Mouse (Mus musculus) liver, adult 2 months (tissue): ENCODE data around the gene Col5a2.

Source experiments
- CTCF ChIP-seq: fragments of 200-500 bp; IDR thresholded peaks from 2 replicates; pipeline ENCODE4 v1.5.1; 2011; ENCODE audit warnings: low read depth, low read length, control low read depth
- POLR2A ChIP-seq: fragments of 200-500 bp; IDR thresholded peaks from 2 replicates; pipeline ENCODE4 v1.6.1; 2011; ENCODE audit warnings: low read length, control low read depth; ENCODE audit not compliant: insufficient read depth; ENCODE audit errors: extremely low read depth

GRCm38 (mm10) chr1:45460767-45461166 is 42.3 kb downstream of the Col5a2 start:
- TF ChIP-seq CTCF (no peak), POLR2A (no peak)
